Mouse (Mus musculus) embryonic stem cell, embryonic (primary cell): Measurements from ENCODE around the gene Mmp2.
"Not testable (repeated sequence)": the region's sequence is repeated elsewhere in the genome, so short reads cannot be mapped to it uniquely, and the experiment has no call there.

ENCODE experiments used
- CTCF ChIA-PET, 4 experiments: fragments of 300-600 bp in 2 of 4; fragments of 350-600 bp in 2 of 4; sonication (Branson Sonifier 250); formaldehyde crosslinking; loops; one replicate each; lab custom pipeline; 2022; ENCODE audit warnings: inconsistent platforms in 2 of 4; lab: Charles Lee
- POLR2A ChIA-PET, 4 experiments: fragments of 300-600 bp in 2 of 4; fragments of 350-600 bp in 2 of 4; sonication (Branson Sonifier 250); formaldehyde crosslinking; loops; one replicate each; lab custom pipeline; 2022; ENCODE audit warnings: antibody characterized with exemption in 4 of 4, inconsistent platforms in 1 of 4; lab: Charles Lee

Mmp2 gene

DNA sequence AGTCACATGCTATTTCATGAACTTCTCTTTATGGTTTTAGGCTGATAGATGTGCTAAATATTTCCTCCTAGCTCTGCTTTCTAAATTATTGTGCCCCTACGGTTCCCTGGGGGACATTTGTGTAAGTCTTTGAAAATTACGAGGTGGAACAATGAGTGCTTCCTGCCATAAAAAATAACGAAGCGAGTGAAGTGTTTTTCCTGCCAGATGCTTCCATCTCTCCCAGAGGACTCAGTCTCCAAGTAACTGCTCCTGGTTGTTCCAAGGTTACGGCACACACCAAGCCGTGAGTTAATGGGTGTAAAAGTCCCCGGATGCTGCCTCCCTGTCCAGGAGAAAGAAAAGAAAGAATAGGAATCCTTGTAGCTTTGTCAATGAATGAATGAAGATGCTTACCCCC lies 43.2 kb downstream of the Mmp2 start:
- ChIA-PET CTCF (no interaction called here), POLR2A (interaction anchor here in 2 of 4 experiments (0.6 to 0.7 kb wide), 2 partner anchors 62 to 225 kb away, joined by 3 to 4 read pairs; no protein-coding TSS in a partner anchor)

DNA sequence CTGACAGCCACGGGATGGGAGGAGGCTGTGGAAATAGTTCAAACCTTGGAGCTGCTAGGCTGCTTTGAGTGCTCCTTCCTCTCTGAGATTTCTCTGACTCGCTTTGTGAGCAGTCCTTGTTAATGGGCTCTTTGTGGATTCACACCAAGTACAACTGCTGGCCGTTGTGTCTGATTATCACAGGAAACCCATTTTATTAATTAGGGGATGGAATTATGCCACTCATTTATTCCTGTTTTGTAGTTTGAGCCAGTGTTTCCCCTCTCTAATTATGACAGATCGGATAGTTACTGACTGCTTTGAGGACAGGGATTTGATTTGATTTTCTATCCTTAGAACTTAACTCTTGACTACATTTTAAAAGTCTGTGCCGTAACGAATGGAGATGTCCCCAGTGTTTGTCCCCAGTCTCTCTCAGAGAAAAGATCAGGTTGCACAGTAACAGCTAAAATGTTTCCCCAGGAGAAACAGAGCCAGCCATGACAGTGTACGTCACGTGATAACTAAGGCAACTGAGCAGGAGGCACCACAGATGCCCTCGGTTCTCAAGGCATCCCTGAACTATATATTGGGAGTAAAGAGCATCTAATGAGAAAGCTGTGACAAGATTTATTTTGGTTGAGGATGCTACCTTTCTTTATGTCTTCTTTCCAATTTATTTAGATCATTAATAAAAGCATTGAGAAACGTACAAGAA lies 45.1 kb downstream of the Mmp2 start:
- CTCF ChIA-PET, result no interaction called here
- POLR2A ChIA-PET, result no interaction called here

DNA sequence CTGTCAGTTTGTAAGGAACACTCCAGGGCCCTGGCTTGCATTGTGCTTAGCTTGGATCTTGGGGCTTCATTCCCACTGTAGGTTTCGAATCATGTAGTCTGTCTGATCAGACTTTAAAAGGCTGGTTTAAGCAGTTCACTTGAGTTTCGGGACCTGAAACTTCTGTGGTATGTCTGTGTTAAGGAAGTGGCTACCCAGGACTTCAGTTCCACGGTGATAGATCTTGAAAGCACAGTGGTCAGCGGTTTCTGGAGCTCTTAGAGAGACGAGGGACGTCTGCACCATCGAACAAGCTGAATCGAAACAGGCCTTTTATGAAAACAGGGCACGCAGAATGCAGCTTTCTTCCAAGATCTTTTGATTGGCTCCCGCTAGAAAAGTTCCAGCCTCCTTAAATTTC lies 48.7 kb downstream of the Mmp2 start:
- CTCF ChIA-PET, result interaction anchor here in 1 of 4 experiments (2.7 kb wide), 1 partner anchor 57 kb away, joined by 12 read pairs; no protein-coding TSS in a partner anchor
- POLR2A ChIA-PET, result interaction anchor here in 1 of 4 experiments (1.0 to 1.6 kb wide), 2 partner anchors 9 to 26 kb away, joined by 3 to 5 read pairs; partner anchors contain the start of gene Capns2

DNA sequence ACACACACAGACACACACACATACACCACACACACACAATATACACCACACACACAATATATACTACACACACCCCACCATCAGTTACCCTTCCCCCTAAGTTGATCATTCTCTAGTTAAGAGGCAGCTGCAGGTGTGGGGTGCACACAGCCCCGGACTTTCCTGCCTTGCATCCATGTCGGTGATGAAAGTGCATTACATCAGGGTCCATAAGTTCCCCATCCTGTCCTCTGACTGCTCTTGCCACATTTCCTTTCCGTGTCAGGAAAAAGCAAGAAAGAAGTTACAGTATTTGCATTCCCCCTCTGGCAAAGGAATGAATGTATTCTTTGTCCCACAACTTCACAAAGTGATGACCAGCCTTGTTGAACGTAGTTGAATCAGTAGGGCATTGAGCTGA lies 54.2 kb downstream of the Mmp2 start:
- CTCF ChIA-PET, result interaction anchor here in 2 of 4 experiments (0.6 to 1.8 kb wide), 2 partner anchors 46 to 63 kb away, joined by 3 to 7 read pairs; no protein-coding TSS in a partner anchor
- POLR2A ChIA-PET, result interaction anchor here in 1 of 4 experiments (0.5 kb wide), 1 partner anchor 869 kb away, joined by 3 read pairs; no protein-coding TSS in a partner anchor

DNA sequence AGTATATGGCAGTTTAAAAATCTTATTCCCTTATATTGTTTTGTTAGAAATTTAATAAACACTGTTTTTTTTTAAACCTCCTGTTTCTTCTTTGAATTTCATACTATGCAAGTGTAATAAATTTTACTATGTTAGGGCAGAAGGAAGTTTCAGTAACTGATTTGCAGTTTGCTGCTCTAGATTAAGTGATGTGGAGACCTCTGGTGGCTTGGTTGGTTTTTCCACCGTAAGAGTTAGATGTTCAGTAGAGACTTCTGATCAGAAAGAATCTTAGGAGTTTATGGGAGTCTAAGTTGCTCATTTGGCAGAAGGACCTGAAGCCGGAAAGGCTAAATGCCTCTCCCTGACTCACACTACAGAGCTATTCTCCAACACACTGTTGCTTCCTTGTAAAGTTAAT lies 56.7 kb downstream of the Mmp2 start:
- ChIA-PET POLR2A (no interaction called here), CTCF (no interaction called here)

DNA sequence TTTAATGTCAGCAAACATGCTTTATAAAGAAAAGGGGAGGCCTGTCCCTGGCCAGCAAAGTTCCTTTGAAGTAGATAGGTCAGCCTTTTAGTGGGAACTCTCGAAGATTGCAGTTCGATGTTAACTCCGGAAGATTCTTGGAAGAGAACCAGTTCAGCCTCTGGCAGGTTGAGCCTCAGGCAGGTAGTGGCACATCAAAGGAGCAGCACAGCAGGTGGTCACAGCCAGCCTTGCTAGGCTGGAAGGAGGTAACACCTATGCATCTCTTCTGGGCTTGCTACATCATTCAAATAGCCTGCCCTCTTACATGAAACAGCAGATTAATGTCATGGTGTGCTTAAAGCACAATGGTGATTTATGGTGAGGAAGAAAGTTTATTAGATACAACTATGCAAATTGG lies 65.1 kb downstream of the Mmp2 start:
- POLR2A ChIA-PET, CTCF ChIA-PET: not testable (repeated sequence)

DNA sequence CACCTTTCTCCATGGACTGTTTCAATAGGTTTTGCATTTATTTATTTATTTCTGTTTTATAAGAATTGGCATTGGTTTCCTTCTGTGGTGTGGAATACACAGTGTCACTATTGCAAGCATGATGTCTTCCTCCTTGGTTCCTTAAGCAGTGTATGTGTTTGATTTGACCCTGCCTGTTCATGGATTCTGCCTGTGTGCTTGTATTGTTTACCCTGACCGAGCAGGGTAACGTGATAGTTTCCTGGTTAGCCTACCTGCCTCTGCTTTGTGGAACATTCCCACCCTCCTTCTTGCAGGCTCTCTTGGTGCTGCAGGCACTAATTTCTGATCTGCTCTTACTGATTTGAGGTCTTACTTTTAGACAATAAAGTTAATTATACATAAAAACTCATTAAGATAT lies 66.8 kb downstream of the Mmp2 start:
- POLR2A ChIA-PET, result no interaction called here
- CTCF ChIA-PET, result no interaction called here

DNA sequence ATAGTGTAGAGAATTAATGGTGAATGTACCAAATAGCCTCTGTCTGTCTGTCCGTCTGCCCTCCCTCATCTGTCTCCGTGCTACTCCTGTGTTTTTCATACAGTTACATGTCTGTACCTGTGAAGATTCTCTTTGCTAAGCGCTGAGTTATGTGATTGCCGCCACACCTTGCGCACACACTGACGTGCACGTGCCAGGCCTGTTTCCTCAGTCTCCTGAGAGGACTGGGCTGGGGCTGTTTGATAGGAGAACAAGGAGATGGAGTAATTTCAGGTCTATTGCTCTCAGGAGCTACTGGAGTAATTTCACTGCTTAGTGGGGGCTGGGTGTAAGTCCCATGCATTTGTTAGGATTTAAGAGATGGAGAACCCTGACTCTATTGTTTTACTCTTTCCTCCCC lies 68.0 kb downstream of the Mmp2 start:
- POLR2A ChIA-PET, result no interaction called here
- CTCF ChIA-PET, result interaction anchor here in 1 of 4 experiments (1.3 kb wide), 1 partner anchor 104 kb away, joined by 4 read pairs; no protein-coding TSS in a partner anchor

DNA sequence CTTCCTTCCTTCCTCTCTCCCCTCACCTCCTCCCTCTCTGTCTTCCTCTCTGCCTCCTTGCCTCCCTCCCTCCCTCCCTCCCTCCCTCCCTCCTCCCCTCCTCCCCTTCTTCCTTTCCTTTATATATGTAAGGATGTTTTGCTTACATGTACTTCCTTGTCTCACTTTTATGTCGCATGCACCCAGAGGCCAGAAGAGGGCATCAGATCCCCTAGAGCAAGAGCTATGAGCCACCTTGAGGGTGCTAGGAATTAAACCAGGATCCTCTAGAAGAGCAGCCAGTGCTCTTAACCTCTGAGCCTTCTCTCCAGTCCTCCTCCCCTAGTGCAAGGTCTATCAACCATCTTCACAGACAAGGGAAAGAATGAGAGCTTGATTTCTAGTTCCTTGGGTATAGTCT lies 69.0 kb downstream of the Mmp2 start:
- CTCF ChIA-PET, result interaction anchor here in 2 of 4 experiments (0.6 to 1.3 kb wide), 4 partner anchors 40 to 469 kb away, joined by 4 to 7 read pairs (median 5); no protein-coding TSS in a partner anchor
- POLR2A ChIA-PET, result interaction anchor here in 2 of 4 experiments (0.6 to 0.7 kb wide), 2 partner anchors 75 to 1095 kb away, joined by 3 to 4 read pairs; no protein-coding TSS in a partner anchor

DNA sequence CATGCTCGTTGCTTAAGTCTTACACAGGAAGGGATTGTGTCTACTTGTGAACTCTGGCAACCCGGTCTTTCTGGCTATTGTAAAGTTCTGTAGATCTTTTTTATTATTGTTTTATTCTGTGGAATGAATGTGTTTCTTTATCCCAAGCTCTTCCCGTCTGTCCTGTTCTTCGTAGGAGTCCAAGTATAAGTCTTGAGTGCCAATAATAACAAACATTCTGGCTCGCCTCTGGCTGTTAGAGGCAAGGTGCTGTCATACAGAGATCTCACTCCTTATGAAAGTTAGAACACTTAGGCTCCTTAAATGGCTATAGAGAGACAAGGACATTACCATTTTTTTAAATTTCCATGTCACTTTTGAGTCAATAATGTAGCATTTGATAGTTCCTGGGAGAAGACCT lies 69.5 kb downstream of the Mmp2 start:
- POLR2A ChIA-PET, result interaction anchor here in 1 of 4 experiments (0.7 kb wide), 1 partner anchor 76 kb away, joined by 3 read pairs; no protein-coding TSS in a partner anchor
- CTCF ChIA-PET, result interaction anchor here in 2 of 4 experiments (0.6 to 1.3 kb wide), 4 partner anchors 41 to 469 kb away, joined by 4 to 7 read pairs (median 5); no protein-coding TSS in a partner anchor

DNA sequence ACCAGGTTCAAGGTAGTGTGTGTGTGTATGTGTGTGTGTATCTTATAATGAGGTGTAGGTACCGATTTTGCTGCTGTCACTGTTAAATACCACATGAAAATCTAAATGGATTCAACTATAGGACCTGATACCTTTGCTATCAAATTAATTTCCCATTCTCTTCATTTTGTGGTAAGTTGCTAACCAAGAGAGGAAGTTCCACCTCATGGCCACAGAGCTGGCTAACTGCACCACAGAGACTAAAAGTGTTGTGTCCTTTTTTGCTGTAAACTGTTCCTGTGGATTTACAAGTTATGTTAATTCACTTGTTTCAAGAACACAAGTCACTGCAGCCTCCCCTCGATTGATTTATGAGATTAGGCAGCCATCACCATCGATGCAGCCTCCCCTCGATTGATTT lies 70.7 kb downstream of the Mmp2 start:
- CTCF ChIA-PET, result no interaction called here
- POLR2A ChIA-PET, result no interaction called here

DNA sequence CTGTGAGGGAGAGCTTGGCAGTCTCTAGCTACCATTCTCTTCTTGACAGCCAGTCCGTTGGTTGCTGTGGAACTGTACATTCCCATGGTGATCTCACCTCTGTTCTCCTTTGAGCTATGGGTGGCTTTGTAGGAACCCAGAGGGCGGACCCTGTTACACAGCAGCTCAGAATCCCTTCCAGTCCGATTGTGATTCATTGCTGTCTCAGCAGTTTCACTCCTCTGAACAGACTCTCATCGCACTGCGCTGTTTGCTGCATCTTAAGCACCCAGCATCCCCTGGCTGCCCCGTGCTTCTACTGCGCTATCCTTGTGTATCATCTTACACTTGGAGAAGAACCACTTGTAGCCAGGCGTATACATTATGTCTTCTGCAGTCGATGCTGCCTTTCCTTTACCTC lies 72.5 kb downstream of the Mmp2 start:
- ChIA-PET POLR2A (no interaction called here), CTCF (interaction anchor here in 1 of 4 experiments (0.6 kb wide), 1 partner anchor 110 kb away, joined by 4 read pairs; no protein-coding TSS in a partner anchor)

DNA sequence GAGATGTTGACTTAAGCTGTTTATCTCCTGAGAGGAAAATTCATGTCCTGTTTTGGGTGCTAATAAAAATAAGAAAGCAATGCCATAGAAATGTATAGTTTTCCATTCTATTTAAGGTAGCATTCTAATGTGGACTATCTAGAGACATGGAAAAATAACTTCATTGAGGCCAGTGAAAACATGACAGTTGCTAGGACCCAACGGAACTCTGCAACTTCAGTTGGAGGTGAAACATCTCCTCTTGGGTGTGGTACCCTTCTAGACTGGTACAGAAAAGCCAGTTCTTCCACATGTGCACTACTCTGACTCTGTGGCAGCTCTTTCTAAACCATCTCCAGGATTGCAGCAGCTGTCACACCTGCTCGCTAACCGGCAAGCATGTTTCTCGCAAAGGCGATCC lies 74.0 kb downstream of the Mmp2 start, which contains the start of gene Capns2:
Gene Capns2 (plus strand): TSS at position 301 of the 400 bp plus-strand sequence.
- CTCF ChIA-PET, result no interaction called here
- POLR2A ChIA-PET, result interaction anchor here in 1 of 4 experiments (1.8 kb wide), 1 partner anchor 25 kb away, joined by 5 read pairs; no protein-coding TSS in a partner anchor

DNA sequence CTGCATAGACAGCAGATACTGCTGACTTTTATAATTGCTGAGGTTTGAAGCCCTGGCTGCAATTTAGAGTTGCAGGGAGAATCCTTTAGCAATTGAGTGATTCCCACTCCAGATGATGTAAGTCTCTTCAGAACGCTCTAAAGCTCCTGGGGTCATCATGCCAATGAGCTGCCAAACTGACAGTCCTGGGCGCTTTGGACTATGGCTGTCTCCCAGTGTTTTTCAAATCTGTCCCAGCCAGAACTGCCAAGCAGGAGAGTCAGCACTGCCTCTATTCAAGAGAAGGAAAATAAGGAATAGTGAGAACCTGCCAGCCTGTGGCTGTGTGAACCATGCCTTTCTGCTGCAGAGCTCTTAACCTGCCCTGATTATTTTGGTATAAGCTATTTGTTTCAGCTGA lies 75.9 kb downstream of the Mmp2 start:
- CTCF ChIA-PET, result no interaction called here
- POLR2A ChIA-PET, result interaction anchor here in 1 of 4 experiments (0.6 kb wide), 1 partner anchor 25 kb away, joined by 3 read pairs; no protein-coding TSS in a partner anchor
